Mouse (Mus musculus) G1E-ER4 (cell line): Measurements from ENCODE around the gene Lhx6. TPM values are rescaled to one million over a fixed set of nuclear protein-coding genes. Genes with fewer than 3 reads are reported as not detected.

Experiments
- GATA1 ChIP-seq: IDR thresholded peaks from one replicate; pipeline ENCODE4 v1.8.0; 2012; ENCODE audit warnings: low read length, inconsistent platforms
- polyA plus RNA-seq: library from polyadenylated mRNA; stranded (reverse); fragments of >175 nt; gene quantifications from 2 replicates; pipeline ENCODE4 v1.2.3, GENCODE M21; 2012

Lhx6 gene
- not detected in 2 replicates for polyA plus RNA-seq

- TF ChIP-seq GATA1: no peak
Measured at GRCm38 (mm10) chr2:36104956-36105741, at the start of gene Lhx6. TSS of gene Lhx6 (minus strand) at chr2:36105408.

- no peak for TF ChIP-seq GATA1
Measured at GRCm38 (mm10) chr2:36148876-36149365, 43.7 kb upstream of the Lhx6 start.

- TF ChIP-seq GATA1: no peak
Measured at GRCm38 (mm10) chr2:36139096-36139495, 33.9 kb upstream of the Lhx6 start.

- TF ChIP-seq GATA1: no peak
Measured at GRCm38 (mm10) chr2:36136300-36136941, 31.2 kb upstream of the Lhx6 start, which contains the start of the genes Mrrf and Rbm18. TSS of gene Mrrf (plus strand) at chr2:36136389. TSS of gene Rbm18 (minus strand) at chr2:36136773.

- TF ChIP-seq GATA1: no peak
Measured at GRCm38 (mm10) chr2:36135887-36136286, 30.7 kb upstream of the Lhx6 start.

GRCm38 (mm10) chr2:36129051-36129450 lies 23.8 kb upstream of the Lhx6 start:
- no peak for TF ChIP-seq GATA1

GRCm38 (mm10) chr2:36127973-36128372 lies 22.8 kb upstream of the Lhx6 start:
- TF ChIP-seq GATA1: no peak

GRCm38 (mm10) chr2:36126795-36127429 lies 21.7 kb upstream of the Lhx6 start:
- TF ChIP-seq GATA1: no peak

GRCm38 (mm10) chr2:36112632-36113031 lies 7.4 kb upstream of the Lhx6 start:
- TF ChIP-seq GATA1: no peak

GRCm38 (mm10) chr2:36108615-36109014 lies 3.4 kb upstream of the Lhx6 start:
- TF ChIP-seq GATA1: no peak

GRCm38 (mm10) chr2:36104436-36104955 lies 712 bp downstream of the Lhx6 start:
- no peak for TF ChIP-seq GATA1

GRCm38 (mm10) chr2:36103555-36104367 lies 1.4 kb downstream of the Lhx6 start:
- no peak for TF ChIP-seq GATA1

GRCm38 (mm10) chr2:36103069-36103554 lies 2.1 kb downstream of the Lhx6 start:
- no peak for TF ChIP-seq GATA1

GRCm38 (mm10) chr2:36102559-36102946 lies 2.7 kb downstream of the Lhx6 start:
- no peak for TF ChIP-seq GATA1
